Mouse (Mus musculus) megakaryocyte, embryonic 14.5 days (primary cell): ENCODE data around the gene B3gnt5.

Source experiments
- FLI1 ChIP-seq: IDR thresholded peaks from 2 replicates; pipeline ENCODE4 v1.6.1; 2012; ENCODE audit warnings: low read length, inconsistent platforms, mixed read lengths
- GATA1 ChIP-seq: IDR thresholded peaks from 3 replicates; pipeline ENCODE4 v1.6.1; 2012; ENCODE audit warnings: mixed read lengths, low read length, inconsistent platforms, borderline replicate concordance

DNA sequence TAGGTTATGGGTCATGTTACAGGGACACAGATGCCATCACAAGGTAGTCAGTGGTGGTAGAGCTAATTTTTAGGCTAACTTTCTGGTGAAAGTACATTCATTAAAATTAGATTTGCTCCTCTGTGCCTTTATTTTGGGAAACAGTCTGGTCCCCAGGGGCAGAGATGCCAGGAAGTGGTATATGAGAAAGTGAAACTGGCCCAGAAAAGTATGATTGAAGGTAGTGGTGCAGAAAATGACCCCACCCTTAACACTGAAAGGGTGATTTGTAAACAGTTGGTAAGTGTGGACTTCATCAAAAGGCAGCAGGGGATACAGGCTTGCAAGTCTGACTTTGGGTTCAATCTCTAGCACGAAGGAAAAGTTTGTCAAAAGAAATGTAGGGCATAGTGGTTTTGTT is 1.7 kb downstream of the B3gnt5 start:
- TF ChIP-seq GATA1 = no peak
- no peak for TF ChIP-seq FLI1
